Mouse (Mus musculus) erythroblast, embryonic 14.5 days (primary cell): ENCODE data around the gene Fmn2.

Experiments
- GATA1 ChIP-seq: IDR thresholded peaks from 2 replicates; pipeline ENCODE4 v1.6.1; 2012; ENCODE audit warnings: low read length, inconsistent platforms, mixed read lengths
- TAL1 ChIP-seq: IDR thresholded peaks from 3 replicates; pipeline ENCODE4 v1.6.1; 2012; ENCODE audit warnings: low read length, inconsistent platforms, mixed read lengths

DNA sequence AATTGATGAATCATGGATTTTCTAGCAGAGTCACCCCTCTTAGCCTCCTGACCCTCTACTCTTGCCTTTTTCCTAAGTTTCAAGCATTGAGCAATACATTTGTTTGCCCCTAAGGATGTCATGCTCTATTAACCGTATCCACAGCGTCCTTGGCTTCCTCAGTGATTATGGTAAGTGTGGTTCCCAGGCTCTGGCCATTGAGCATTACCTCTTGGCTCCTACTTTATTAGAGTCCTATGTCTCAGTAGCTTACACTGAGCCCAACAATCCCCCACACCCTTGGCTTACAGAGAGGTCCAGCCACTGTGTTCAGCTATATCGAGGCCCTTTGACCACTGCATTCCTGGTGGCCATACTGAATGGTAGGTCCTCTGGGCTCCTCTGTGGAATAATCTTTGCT lies 265.2 kb downstream of the Fmn2 start:
- no peak for TF ChIP-seq TAL1
- no peak for TF ChIP-seq GATA1
